Mouse (Mus musculus) liver, adult (tissue): ENCODE data around the gene Mogat2.

Experiments
- GATA4 ChIP-seq: IDR thresholded peaks from 2 replicates; pipeline ENCODE4 v1.6.1; 2014; ENCODE audit warnings: mild to moderate bottlenecking, low read length; ENCODE audit not compliant: insufficient replicate concordance

Mogat2 gene

DNA sequence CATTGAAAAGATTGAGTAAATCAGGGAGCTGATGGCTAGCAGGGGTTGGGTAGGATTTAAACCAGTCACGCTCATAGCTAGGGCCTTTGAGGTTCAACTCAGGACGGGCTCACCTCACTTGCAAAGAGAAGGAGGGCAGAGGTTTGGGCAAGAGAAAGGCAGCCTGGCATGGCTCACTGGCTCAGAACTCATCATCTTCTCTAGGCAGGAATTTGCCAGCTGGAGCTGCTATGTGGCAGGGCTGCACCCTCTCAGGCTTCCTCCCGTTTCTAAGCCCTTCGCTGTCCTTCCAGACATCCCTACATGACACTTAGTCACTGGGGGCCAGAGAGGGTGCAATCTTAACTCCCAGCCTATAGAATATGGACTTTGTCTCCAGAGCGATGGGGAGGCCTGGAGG, 51.0 kb downstream of the Mogat2 start:
- no peak for TF ChIP-seq GATA4

DNA sequence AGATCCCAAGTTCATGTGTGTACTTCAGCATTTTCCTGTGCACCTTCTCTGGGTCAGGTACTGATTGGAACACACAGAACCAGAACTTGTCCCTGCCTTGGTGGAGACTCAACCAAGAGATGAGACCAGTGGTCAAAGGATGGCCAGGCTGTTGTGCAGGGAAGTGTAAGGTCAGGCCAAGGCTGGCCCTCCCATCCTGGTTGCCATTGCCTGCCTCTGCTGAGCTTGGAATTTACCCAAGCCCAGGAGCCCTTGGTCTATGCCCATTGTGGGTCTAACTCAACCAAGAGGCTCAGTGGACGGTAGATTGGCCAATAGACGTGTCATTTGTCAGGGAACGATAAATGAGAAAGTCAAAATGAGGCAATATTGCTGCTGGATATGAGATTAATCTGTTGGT, 53.0 kb downstream of the Mogat2 start:
- TF ChIP-seq GATA4 = no peak

DNA sequence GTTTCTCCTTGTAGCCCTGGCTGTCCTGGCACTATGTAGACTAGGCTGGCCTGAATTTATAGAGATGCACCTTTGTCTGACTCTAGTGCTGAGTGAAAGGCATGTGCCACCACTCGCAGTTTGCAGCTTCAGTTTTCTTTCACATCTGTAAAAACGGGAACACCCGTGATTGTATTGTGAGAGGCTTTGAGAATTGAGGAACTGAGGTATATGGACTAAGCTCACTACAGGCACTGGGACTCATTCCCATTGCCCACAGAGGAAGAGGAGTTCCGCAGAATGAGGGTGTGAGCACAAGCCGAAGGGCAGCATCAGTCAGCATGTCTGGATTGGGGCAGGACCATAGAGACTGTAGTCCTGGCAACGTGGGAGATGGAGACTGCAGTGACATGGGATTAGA, 54.7 kb downstream of the Mogat2 start:
- TF ChIP-seq GATA4 = no peak

DNA sequence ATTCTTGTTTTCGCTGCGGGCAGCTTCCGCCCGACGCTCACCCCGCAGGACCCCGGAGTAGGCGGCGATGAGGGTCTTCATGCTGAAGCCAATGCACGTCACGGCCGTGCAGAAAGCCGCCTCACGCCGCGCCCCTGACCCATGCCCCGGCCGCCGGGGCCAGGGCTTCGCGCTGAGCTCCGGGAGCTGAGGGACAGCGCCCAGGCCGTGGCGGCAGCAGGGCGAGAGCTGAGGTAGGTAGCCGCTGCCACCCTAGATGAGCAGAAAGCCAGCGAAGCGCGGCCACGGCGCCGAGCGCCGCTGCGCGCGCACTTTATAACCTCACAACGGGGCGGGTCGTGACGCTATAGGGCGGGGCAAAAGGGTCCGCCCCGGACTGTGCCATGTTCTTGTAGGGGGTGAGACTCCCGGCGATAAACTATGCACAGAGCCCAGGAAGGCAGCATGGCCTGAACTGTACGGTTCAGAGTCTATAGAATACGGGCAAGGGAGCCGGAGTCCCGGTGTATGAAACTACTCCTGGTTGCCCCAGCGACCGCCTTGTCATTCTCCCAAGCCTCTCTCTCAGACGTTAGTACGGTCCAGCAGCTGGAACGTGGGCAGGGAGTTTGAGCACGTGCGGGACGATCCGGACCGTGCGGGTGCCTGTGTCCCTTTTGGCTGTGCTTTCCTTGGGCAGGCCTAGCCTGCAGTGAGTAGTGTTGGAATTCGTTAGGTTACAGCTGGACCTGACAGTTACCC, 55.8 kb downstream of the Mogat2 start, which contains the start of gene Dgat2:
Gene Dgat2, minus strand, starts transcription at position 288 of the 741 bp plus-strand sequence.
- TF ChIP-seq GATA4 = no peak; the same call in 1 of the 2 replicates

DNA sequence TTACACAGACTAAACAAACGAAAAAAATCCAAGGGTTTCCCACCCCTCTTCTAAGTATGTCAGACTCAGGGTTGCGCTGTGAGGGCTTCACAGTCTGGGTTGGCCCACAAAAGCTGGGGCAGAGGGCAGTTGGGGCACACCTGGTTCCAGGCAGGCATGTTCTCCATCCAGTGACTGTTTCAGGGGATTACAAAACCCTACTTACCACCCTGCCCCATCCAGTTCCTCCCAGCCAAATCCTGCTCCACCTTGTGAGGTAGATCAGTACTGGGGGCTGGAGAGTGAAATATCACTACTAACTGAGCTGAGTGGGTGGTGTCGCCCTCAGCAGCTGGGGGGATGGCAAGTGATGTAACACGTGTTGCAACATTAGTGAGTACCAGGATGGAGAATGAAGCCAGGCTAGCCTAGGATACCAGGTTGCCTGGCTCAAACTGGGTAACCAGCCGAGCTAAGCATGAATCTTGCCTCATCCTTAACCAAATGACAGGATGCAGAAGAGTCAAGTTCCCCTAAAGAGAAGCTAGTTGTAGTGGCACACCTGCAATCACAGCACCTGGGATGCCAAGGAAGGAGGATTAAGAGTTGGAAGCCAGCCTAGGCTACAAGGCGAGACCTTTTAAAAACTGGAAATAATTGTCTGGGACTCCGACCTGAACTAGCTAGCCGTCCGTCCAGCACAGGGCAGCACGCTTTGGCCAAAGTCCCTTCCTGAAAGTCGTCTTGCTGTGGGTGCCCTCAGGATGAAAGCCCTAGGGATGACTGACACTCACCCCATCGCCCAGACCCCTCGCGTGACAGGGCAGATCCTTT, 56.6 kb downstream of the Mogat2 start:
- no peak for TF ChIP-seq GATA4

DNA sequence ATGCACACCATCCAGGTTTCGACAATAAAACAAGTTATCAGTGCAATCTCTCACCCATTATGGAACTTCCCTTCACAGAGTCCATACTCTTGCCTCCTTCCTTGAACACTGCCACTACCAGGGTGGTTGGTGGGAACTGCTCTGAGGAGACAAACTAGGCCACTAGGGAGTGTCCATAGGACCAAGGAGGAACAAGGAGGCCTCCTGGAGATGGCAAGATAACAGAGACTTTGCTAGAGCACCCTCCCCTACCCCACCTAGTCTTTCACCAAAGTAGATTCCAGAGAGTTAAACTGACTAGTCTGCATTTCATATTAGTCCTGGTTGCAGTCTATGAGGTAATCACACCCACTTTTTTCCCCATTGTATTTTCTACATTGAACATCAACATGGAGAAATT, 58.3 kb downstream of the Mogat2 start:
- TF ChIP-seq GATA4 = peak; percentile 69

DNA sequence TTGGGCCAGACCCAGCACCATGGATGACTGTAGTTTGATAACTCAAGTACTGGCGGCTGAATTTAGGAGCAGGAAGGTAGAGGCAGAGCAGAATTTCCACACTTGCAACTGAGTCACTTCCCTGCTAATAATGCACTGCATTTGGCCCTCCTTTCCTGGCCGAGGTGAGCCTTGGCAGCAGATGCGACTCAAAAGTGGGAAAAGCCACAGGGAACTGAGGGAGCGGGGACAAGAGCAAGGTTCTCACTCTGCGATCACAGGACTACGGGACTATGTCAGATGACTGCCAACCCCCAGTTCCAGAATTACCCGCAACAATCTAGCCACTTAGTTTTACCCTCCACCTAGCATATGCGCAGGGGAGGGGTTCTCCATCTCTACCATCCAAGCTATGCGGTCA, 59.1 kb downstream of the Mogat2 start:
- TF ChIP-seq GATA4 = no peak

DNA sequence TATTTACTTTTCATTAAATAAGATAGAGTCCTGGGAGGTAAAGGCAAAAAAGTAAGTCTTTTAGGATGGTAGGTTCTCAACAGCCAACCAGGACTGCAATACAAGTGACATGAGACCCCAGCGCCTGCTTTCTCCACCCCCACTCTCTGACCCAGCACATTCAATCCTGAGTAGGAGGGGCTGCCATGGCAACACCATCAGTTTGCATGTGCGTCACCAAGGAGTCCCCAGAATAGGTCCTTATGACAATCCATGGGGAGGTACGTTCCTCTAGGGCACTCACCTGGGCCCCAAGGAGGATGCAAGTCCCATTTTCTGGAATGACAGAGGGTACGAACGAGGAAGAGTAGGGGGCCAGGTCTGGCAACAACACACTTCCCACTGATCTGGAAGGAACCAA, 61.0 kb downstream of the Mogat2 start:
- no peak for TF ChIP-seq GATA4

DNA sequence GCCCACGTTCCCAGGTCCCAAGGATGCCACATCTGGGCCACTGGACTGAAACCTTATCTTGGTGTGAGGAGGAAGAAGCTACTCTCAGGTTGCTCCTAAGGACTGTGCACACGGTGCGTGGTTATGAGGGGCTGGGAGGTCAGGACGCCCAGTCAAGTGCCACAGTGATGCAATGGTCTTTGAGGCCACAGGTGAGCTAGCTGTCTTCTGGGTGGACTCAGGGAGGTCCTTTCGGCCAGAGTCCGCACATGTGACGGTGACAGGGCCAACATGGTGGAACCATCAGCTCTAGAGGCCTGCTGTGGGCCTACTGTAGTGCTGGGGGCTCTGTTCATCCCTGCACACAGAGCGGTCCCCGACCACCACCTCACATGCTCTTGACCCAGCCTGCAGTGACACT, 62.8 kb downstream of the Mogat2 start:
- TF ChIP-seq GATA4 = no peak

DNA sequence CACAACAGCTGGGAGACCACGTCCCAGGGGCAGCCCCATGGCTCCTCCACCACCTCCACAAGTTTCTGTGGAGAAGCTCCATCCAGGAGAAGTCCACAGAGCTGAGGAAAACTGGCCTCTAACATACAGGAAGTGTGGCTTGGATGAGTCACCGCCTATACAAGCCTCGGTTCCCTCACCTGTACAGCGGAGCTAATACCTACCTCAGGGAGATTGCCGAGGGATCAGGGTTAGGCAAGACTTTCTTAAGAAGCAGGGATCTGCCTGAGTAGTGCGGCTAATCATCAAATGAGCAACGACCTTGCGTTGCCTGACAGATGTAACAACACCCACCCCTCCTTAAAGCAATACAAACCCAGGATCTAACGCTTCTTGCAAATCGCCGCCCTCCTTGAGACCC, 63.3 kb downstream of the Mogat2 start:
- TF ChIP-seq GATA4 = no peak

DNA sequence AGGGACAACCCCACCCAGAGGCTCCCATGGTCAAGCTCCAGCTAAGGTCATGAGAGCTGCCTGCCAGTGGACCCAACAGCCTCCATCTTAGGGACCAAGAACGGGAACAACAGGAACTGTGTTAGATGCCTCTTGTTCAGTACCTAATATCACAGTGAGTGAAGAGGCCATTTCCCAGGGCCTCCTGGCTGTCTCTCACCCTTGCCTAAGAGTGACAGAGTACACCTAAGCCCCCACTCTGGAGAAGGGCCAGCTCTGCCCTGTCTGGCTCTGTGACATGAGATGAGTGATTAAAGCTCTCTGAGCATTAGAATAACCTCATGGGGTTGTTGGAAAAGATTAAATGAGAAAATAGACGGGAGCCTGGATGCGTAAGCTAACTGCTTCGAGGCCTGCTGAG, 64.4 kb downstream of the Mogat2 start:
- TF ChIP-seq GATA4 = no peak

DNA sequence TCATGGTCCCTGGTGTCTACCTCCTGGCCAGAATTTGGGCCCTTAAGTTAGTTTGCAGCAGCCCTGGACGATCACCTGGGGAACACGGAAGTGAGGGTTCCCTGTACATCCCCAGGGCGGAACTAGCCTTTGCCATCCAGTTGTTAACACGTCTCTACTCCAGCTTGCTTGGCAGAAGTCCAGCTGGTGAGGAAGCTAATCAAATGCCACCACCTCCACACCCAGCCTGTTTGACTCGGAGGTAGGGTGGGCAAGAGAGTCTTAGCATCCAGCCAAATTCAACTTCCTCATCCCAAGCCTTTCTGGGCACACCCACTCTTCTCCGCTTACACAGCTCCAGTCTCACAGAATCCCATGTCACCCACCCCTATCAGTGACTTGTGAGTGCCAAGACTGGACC, 65.5 kb downstream of the Mogat2 start:
- TF ChIP-seq GATA4 = no peak

DNA sequence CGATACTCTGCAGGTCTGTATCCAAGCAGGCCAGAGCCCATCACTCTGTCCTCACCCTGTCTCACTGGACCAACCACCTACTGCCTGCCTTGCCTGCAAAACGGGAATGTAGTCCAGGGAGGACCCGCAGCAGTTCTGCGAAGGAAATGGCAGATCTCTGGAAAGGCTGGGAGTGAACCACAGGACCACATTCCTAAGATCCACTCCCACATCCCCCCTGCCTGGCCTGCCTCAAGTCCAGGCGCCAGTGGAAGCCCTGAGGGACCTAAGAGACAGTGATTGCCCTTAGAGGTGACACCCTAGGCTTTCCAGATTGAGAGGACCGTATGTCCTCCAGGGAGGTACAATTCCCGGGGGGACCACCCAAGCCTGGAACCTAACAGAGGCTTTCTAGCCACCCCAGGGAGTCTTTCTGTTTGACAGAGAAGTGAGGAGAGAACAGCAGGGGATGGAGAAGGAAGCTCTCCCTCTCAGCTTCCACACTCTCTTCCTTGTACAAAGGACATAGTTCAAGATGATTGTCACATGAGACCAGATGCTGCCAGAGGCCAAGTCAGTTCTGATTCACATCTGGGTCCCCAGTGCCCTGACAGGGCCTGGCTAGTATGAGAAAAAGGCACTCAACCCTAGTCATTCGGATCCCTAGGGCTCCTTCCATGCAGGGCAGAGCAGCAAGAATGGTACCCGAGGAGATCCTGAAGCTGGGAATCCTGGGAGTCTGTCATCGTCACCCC, 66.5 kb downstream of the Mogat2 start:
- no peak for TF ChIP-seq GATA4

DNA sequence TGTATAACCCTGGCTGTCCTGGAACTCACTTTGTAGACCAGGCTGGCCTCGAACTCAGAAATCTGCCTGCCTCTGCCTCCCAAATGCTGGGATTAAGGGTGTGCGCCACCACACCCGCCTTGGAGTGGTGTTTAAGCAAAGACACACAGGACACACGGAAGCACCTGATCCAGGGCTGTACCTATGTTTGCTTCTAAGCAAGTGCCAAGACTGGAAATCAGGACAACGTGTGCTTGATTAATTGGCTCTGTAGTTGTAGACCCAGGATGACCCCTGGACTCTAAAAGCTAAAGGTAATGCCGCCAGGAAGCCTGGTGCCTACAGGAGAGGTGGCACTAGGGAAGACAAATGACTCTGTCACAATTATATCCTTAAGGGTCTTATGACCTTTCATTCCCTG, 67.9 kb downstream of the Mogat2 start:
- TF ChIP-seq GATA4 = no peak

DNA sequence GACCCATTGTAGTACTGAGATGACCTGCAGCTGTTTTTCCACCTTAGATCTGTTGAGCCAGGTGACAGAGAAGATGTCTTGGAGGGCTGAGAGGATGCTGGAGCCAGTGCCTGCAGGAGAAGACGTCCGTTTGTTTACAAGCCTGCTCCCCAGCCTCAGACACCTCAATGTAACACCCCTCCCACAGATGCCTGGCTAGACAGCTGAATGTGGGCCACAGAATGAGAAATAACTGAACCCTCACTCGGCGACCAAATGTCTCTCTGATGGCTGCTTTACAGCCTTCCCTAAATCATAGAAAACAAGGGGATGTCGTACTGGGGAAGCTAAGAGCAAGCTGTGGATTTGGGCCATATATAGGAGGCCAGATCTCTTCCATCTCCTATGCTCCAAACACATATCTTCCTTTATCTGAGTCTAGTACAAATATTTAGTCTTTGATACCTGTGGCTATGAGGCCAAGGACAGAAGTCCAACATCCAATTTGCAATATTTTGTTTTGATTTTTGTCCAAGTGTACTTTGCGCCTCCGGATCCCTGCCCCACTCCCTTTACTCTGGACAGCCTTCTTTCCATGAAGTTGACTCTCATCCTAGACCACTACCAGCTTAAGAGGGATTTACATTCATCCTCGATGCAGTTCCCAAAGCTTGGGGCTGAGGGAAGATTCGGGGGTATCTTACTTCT, 68.6 kb downstream of the Mogat2 start:
- TF ChIP-seq GATA4 = peak; percentile 74
